Mouse (Mus musculus) kidney, embryonic 15.5 days (tissue): ENCODE results near the gene Dennd4a. TPM values are rescaled to one million over a fixed set of nuclear protein-coding genes. Genes with fewer than 3 reads are reported as not detected.
A peak's percentile ranks its signal among the peaks of the same experiment; 100 is the strongest.

Experiments
- ATAC-seq: fragments of 200-750 bp; cut with Nextera tagmentation; replicated peaks from 2 replicates; pipeline ENCODE4 v1.8.0; 2017; ENCODE audit warnings: moderate TSS enrichment; ENCODE audit not compliant: low FRiP score
- H3K27ac ChIP-seq: fragments of 300-500 bp; sonication (generic); 2 replicates; pipeline ENCODE4 v1.5.1; 2015; ENCODE audit warnings: mild to moderate bottlenecking, inconsistent platforms
- H3K27me3 ChIP-seq: fragments of 300-500 bp; sonication (generic); 2 replicates; pipeline ENCODE4 v1.6.1; 2015; ENCODE audit warnings: inconsistent platforms
- H3K36me3 ChIP-seq: fragments of 300-500 bp; sonication (generic); 2 replicates; pipeline ENCODE4 v1.6.1; 2015; ENCODE audit warnings: inconsistent platforms
- H3K4me1 ChIP-seq: fragments of 300-500 bp; sonication (generic); 2 replicates; pipeline ENCODE4 v1.6.1; 2015; ENCODE audit warnings: inconsistent platforms
- H3K4me2 ChIP-seq: fragments of 300-500 bp; sonication (generic); 2 replicates; pipeline ENCODE4 v1.6.1; 2015; ENCODE audit warnings: moderate library complexity, mild to moderate bottlenecking, inconsistent platforms
- H3K4me3 ChIP-seq: fragments of 300-500 bp; sonication (generic); replicated peaks from 2 replicates; pipeline ENCODE4 v1.5.1; 2015; ENCODE audit warnings: mild to moderate bottlenecking, inconsistent platforms
- H3K9ac ChIP-seq: fragments of 300-500 bp; sonication (generic); 2 replicates; pipeline ENCODE4 v1.6.1; 2015; ENCODE audit warnings: mild to moderate bottlenecking, inconsistent platforms
- H3K9me3 ChIP-seq: fragments of 300-500 bp; sonication (generic); replicated peaks from 2 replicates; pipeline ENCODE4 v1.6.1; 2016; ENCODE audit warnings: inconsistent platforms
- WGBS: fragments of 180-500 bp; shearing (Covaris S2); methylation state at CpG from one replicate; pipeline ENCODE4 v1.1.7; 2015; ENCODE audit warnings: mixed read lengths; 5-methylcytosine and 5-hydroxymethylcytosine counted together
- polyA plus RNA-seq: library from polyadenylated mRNA; unstranded; fragments of >200 nt; fragmentation: Nextera tagmentation; extraction: Ambion mirVana; gene quantifications from 2 replicates; pipeline ENCODE4 v1.2.1, GENCODE M21; 2015

The Dennd4a gene
- polyA plus RNA-seq, 1 experiment from 2014 or later: 7.6 TPM

DNA sequence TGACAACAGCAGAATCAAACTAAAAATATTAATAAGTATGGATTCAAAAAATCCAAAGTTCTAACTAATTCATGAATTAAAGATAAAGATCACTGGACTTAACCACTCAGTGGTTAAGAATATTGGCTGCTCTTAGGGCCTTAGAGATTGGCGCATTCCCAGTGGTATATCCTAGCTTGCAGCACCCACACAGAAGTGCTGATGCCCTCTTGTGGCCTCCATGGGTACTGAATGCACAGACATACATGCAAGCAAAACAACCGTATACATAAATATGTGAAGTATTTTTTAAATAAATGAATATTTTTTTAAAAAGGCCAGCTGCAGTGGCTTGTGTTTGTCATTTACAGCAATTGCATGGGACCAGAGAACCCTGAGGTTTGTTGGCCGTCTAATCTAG, 92.2 kb downstream of the Dennd4a start:
- no peaks in the 10 kb centered on the region for H3K27me3 ChIP-seq
- no peak overlapping the region for H3K9ac ChIP-seq
- no peaks in the 10 kb centered on the region for H3K36me3 ChIP-seq
- no peak overlapping the region for H3K27ac ChIP-seq
- H3K4me1 ChIP-seq: no peaks in the 10 kb centered on the region
- H3K4me2 ChIP-seq: no peak overlapping the region
- no peak overlapping the region for H3K4me3 ChIP-seq
- no peaks in the 10 kb centered on the region for H3K9me3 ChIP-seq
- no peak for ATAC-seq
- WGBS: 67% methylated on average over 3 of the region's 3 CpGs

GRCm38 (mm10) chr9:64904917-64905640, 93.9 kb downstream of the Dennd4a start:
- no peaks in the 10 kb centered on the region for H3K4me1 ChIP-seq
- no peak overlapping the region for H3K27ac ChIP-seq
- H3K27me3 ChIP-seq: no peaks in the 10 kb centered on the region
- no peaks in the 10 kb centered on the region for H3K9me3 ChIP-seq
- WGBS: 90% methylated on average over 14 of the region's 14 CpGs
- no peak for ATAC-seq
- H3K36me3 ChIP-seq: 0 out of 2 replicates have a peak, but pooled peaks cover 5% of the 10 kb centered on the region
- no peak overlapping the region for H3K9ac ChIP-seq
- H3K4me3 ChIP-seq: no peak overlapping the region
- no peak overlapping the region for H3K4me2 ChIP-seq

GRCm38 (mm10) chr9:64907441-64907840, 96.3 kb downstream of the Dennd4a start:
- H3K4me3 ChIP-seq: no peak overlapping the region
- H3K4me1 ChIP-seq: no peaks in the 10 kb centered on the region
- no peak for ATAC-seq
- WGBS: 89% methylated on average over 3 of the region's 3 CpGs
- H3K27ac ChIP-seq: no peak overlapping the region
- H3K9me3 ChIP-seq: no peaks in the 10 kb centered on the region
- H3K9ac ChIP-seq: no peak overlapping the region
- peaks cover 11% of the 10 kb centered on the region; the same call in 1 of the 2 replicates for H3K36me3 ChIP-seq
- H3K27me3 ChIP-seq: no peaks in the 10 kb centered on the region
- H3K4me2 ChIP-seq: no peak overlapping the region

GRCm38 (mm10) chr9:64913406-64913805, 102.3 kb downstream of the Dennd4a start:
- Histone ChIP-seq H3K4me2 (no peak overlapping the region), H3K36me3 (peaks cover 21% of the 10 kb centered on the region; the same call in 1 of the 2 replicates), H3K9me3 (no peaks in the 10 kb centered on the region), H3K9ac (no peak overlapping the region), H3K4me1 (no peaks in the 10 kb centered on the region), H3K4me3 (no peak overlapping the region), H3K27ac (no peak overlapping the region), H3K27me3 (no peaks in the 10 kb centered on the region)
- ATAC-seq: no peak
- 97% methylated on average over 4 of the region's 4 CpGs for WGBS

- ATAC-seq: no peak
- WGBS: 79% methylated on average over 2 of the region's 2 CpGs
- Histone ChIP-seq H3K9me3 (no peaks in the 10 kb centered on the region), H3K27me3 (no peaks in the 10 kb centered on the region), H3K4me1 (no peaks in the 10 kb centered on the region), H3K36me3 (peaks cover 21% of the 10 kb centered on the region; the same call in 1 of the 2 replicates), H3K4me3 (no peak overlapping the region), H3K9ac (no peak overlapping the region), H3K27ac (no peak overlapping the region), H3K4me2 (no peak overlapping the region)
These were observed 102.8 kb downstream of the Dennd4a start for GRCm38 (mm10) chr9:64913973-64914372.

DNA sequence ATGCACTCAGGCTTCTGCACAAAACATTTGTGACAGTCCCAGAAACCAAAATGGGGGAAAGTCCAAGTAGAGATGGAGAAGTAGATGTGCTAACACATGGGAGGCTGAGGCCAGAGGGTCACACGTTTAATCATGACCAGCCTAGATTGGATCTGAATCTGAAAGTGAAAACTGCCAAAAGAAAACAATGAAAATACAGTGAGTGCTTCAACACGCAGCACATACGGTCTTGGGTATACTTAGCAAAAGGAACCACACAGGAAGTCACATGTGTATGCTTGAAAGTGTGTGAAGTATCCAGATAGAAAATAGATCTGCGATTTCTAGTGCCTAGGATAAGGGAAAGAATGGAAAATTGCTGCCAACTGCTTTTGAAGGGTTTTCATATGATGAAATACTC, 103.5 kb downstream of the Dennd4a start:
- H3K27me3 ChIP-seq: no peaks in the 10 kb centered on the region
- H3K4me1 ChIP-seq: no peaks in the 10 kb centered on the region
- no peak overlapping the region for H3K4me3 ChIP-seq
- H3K36me3 ChIP-seq: peaks cover 18% of the 10 kb centered on the region; the same call in 1 of the 2 replicates
- H3K9ac ChIP-seq: no peak overlapping the region
- H3K4me2 ChIP-seq: no peak overlapping the region
- no peaks in the 10 kb centered on the region for H3K9me3 ChIP-seq
- 85% methylated on average over 4 of the region's 4 CpGs for WGBS
- H3K27ac ChIP-seq: no peak overlapping the region
- ATAC-seq: no peak

- no peaks in the 10 kb centered on the region for H3K27me3 ChIP-seq
- 52% methylated on average over 16 of the region's 16 CpGs for WGBS
- H3K4me1 ChIP-seq: no peaks in the 10 kb centered on the region
- H3K4me3 ChIP-seq: peak overlapping the region; percentile 44
- peak overlapping the region; percentile 52 for H3K4me2 ChIP-seq
- peak overlapping the region; percentile 36; the same call in 1 of the 2 replicates for H3K9ac ChIP-seq
- no peak for ATAC-seq
- H3K36me3 ChIP-seq: 0 out of 2 replicates have a peak, but pooled peaks cover 2% of the 10 kb centered on the region
- H3K9me3 ChIP-seq: no peaks in the 10 kb centered on the region
- no peak overlapping the region for H3K27ac ChIP-seq
These were observed 107.4 kb downstream of the Dennd4a start for GRCm38 (mm10) chr9:64918560-64918959.

DNA sequence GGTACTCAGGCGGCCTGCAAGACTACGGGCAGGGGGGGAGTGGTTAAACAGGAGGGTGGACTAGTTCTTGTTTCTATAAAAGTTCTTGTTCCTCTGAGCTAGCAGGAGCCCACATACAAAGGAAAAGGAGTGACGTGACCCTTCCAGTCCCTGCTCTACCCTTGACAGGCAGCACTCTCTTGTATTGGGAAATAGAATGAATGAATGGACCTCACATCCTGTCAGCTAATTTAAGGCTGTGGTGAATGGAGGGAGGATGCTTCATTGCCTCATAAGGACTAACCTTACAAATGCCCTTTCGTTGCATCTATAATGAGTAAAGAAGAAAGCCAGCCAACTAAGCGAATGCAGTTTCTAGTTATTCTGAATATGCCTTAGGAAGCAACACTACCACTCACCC, 114.6 kb downstream of the Dennd4a start:
- H3K4me1 ChIP-seq: no peaks in the 10 kb centered on the region
- no peak for ATAC-seq

GRCm38 (mm10) chr9:64926201-64926991, 115.3 kb downstream of the Dennd4a start:
- WGBS: 78% methylated on average over 8 of the region's 8 CpGs
- Histone ChIP-seq H3K4me2 (no peak overlapping the region), H3K27ac (no peak overlapping the region), H3K27me3 (no peaks in the 10 kb centered on the region), H3K4me1 (no peaks in the 10 kb centered on the region), H3K4me3 (no peak overlapping the region), H3K36me3 (no peaks in the 10 kb centered on the region), H3K9me3 (no peaks in the 10 kb centered on the region), H3K9ac (no peak overlapping the region)
- ATAC-seq: no peak

More for the DNA sequence above, 114.6 kb downstream of the Dennd4a start:
- Histone ChIP-seq H3K27ac (no peak overlapping the region), H3K4me2 (no peak overlapping the region), H3K9me3 (no peaks in the 10 kb centered on the region), H3K36me3 (no peaks in the 10 kb centered on the region), H3K4me3 (no peak overlapping the region), H3K27me3 (no peaks in the 10 kb centered on the region), H3K9ac (no peak overlapping the region)
- WGBS: 75% methylated on average over 5 of the region's 5 CpGs

DNA sequence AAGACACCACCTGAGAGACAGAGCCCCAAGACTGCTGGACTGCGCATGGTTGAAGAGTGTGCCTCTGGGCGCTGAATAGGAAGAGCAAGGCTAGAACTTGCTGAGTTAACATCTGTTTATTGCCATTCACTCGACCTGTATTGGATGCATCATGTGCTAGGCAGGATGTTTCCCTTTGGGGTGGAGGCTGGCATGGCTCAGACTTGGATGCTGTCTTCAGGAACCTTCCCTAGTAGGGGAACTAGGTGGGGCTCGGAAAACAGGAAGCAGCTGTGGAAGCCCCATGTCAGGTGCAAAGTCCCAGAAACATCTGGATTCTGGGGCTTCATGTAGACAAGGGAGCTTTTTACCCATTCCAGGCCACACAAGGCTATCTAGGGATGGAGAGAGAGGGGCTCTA, 119.1 kb downstream of the Dennd4a start:
- Histone ChIP-seq H3K36me3 (no peaks in the 10 kb centered on the region), H3K9ac (no peak overlapping the region), H3K4me2 (no peak overlapping the region), H3K27ac (no peak overlapping the region), H3K27me3 (no peaks in the 10 kb centered on the region), H3K4me1 (peaks cover 22% of the 10 kb centered on the region), H3K4me3 (no peak overlapping the region), H3K9me3 (no peaks in the 10 kb centered on the region)
- ATAC-seq: no peak
- WGBS: 77% methylated on average over 4 of the region's 4 CpGs

DNA sequence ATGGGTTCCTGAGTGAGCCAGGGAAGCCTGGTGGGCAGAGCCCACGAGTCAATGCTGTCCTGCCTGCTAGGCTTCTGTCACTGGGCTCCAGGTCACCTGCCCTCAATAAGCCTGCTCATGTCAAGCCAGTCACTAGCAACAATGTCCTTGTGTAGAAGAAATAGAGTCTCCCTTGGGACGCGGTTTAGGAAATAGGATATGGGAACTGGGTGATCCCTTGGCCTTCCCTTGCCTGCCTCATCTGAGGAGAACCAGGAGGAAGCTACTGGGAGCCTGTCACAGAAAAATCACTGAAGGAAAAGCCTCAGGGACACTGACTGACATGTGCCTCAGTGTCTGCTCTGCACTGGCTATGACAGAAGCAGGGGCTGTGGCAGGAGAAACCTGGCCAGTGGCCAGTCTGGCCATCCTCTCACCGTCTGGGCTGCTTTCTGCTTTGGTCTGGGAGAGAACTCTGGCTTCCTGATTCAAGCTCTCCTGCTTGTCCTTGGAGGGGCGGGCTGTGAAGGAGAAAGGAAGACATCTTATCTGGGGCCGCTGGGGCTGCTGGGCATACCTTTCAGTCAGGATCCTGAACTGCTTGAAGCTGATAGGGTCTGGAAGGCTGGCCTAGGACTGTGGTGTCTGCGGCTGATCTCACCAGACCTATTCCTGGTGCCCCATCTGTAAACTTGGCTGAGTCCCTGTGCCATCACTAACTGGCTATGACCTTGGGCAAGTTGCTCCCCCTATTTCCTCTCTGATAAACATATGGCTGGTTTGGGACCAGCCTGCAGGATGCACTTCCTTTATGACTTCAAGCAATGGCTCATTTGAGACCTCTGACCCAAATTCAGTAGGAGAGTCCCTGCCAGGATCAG, 120.8 kb downstream of the Dennd4a start:
- H3K27me3 ChIP-seq: no peaks in the 10 kb centered on the region
- no peak overlapping the region for H3K9ac ChIP-seq
- no peaks in the 10 kb centered on the region for H3K9me3 ChIP-seq
- H3K36me3 ChIP-seq: no peaks in the 10 kb centered on the region
- H3K4me3 ChIP-seq: no peak overlapping the region
- H3K27ac ChIP-seq: no peak overlapping the region
- no peak for ATAC-seq
- peaks cover 22% of the 10 kb centered on the region for H3K4me1 ChIP-seq
- 74% methylated on average over 7 of the region's 7 CpGs for WGBS
- H3K4me2 ChIP-seq: no peak overlapping the region
